Mouse (Mus musculus) spleen, adult 12 weeks (tissue): ENCODE results near the gene Sbp.
"Not testable (repeated sequence)": the region's sequence is repeated elsewhere in the genome, so short reads cannot be mapped to it uniquely, and the experiment has no call there.

Experiments used
- DNase-seq: peaks from one replicate; pipeline ENCODE4 v3.0.0; 2022; ENCODE audit warnings: low spot score

The Sbp gene

DNA sequence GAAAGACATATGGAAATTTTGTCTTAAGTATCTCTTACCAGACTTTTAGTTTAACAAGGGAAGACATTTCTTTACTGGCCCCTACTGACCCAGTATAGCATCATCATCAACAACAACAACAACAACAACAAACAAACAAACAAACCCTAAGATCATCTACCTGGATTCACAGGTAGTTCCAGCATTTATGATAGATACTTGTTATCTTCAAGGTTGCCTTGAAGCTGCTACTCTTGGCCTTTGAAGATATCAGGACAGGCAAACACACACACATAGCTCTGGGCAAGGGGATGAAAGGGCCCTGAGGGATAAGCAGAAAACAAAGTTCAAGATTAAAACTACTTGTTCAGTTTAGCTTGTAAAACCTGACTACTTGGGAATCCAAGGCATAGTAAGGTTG lies at the start of gene Sbp:
Sbp (plus strand) TSS at position 301 of the 400 bp plus-strand sequence.
- DNase-seq, result no peak

DNA sequence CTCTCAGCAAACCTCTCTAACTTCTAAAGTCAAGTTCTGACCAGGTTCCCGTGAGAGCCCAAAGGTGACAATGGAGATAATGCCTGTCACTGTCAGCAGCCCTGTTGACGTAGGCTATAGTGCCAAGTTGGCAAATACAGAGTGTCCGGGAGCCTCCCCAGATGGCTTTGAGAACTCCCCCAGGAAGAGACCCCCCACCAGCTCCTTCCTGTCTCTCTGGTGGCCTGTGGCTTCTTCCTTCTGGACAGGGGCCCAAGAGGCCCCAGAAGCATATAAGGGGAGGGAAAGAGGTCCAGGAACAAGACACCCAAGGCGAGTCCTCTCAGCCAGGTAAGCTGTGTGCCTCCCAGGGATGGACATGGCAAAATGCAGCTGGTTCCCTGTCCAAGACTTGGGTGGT lies 24.3 kb upstream of the Sbp start, which contains the start of gene Dcpp3:
Dcpp3 (plus strand) TSS at position 301 of the 400 bp plus-strand sequence.
- DNase-seq, result not testable (repeated sequence)

DNA sequence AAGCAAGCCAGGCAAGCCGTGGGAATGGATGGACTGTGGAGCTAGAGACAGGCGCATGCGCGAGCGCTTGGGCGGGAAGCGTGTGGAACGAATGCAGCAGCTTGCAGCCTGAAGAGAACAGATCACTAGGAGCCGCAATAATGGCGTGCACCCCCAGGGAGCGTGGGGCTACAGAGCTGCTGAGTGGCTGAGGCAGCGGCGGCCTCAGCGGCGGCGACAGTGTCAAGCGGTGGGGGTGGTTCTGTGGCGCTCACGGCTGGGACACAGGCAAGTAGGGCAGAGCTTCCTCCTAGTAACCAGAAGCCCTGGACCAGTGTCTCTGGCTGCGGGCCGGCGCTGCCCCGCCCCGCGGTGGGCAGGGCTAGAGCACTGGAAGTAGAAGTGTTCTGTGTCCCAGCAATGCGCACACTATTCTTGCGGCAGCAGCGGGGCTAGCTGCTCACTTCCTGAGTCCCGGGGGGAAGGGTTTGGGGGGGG lies 16.9 kb upstream of the Sbp start:
- peak; percentile 75 for DNase-seq

DNA sequence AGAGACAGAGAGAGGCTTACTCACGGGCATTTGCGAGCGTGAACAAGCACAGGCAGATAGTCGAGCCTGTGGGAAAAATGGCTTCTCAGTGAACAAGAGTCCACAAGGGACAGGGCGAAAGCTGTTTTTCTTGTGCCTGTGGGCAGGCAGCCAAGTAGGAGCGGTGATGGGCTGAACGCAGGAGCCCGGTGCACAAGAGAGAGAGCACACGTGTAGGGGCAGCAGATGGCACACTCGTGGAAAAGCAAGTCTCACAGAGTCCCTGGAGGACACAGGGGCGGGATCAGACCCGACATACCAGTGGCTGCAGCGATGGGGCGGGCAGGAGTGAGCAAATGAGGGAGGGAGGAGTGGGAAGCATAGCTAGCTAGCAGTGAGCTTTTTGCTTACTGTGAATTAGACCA lies 16.4 kb upstream of the Sbp start:
- peak; percentile 22 for DNase-seq

DNA sequence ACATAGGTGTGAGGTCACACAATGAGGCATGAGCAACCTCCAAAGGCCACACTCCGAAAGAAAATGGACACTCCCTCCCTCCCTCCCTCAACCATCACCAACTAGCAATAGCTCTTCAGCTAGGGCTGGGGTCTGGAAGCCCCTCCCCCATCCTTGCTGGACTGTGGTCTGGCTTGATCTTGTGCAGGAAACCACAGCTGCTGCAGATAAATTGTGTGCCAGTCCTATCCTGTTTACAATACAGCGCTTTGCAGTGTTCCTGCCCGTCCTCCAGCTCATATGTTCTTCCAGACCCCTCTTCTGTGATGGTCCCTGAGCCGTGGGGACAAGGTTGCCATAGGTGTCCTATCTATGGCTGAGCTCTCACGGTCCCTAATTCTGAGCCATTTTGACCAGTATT lies 10.3 kb upstream of the Sbp start:
- DNase-seq, result no peak

DNA sequence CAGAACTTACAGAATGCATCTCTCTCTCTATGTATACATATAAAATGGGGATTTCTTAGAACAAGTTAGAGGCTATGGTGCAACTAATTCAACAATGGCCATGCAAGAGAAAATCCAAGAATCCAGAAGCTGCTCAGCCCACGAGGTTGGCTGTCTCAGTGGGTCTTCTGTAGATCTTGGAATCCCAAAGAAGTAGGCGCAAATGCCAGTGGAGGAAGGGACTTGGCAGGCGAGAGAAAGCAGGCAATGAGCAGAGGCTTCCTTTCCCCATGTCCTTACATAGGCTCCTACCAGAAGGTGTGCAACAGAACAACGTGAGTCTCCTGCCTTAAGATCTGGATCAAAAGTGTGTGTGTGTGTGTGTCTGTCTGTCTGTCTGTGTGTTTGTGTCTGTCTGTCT lies 6.0 kb downstream of the Sbp start:
- not testable (repeated sequence) for DNase-seq

DNA sequence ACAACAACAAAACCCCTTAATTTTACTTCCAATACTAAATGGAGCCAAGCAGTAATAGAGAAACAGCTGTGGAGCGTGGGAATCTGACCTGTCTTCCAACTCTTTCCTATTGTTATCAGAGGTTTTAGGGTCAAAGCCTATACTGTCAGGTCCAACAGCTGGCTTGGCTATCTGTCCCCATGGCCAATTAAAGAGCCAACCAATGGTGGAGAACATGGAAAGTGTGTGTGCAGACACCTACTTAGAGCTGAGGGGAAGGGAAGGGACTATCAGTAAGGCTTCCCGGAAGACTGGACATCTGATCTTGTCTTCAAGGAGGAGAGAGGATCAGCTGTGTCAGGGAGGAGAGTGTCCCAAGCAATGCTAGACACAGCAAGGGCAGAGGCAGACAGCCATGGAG lies 7.6 kb downstream of the Sbp start:
- no peak for DNase-seq

DNA sequence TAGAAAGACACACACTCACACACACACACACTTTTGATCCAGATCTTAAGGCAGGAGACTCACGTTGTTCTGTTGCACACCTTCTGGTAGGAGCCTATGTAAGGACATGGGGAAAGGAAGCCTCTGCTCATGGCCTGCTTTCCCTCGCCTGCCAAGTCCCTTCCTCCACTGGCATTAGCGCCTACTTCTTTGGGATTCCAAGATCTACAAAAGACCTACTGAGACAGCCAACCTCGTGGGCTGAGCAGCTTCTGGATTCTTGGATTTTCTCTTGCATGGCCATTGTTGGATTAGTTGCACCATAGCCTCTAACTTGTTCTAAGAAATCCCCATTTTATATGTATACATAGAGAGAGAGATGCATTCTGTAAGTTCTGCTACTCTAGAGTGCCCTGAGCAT lies 9.4 kb downstream of the Sbp start:
- not testable (repeated sequence) for DNase-seq

DNA sequence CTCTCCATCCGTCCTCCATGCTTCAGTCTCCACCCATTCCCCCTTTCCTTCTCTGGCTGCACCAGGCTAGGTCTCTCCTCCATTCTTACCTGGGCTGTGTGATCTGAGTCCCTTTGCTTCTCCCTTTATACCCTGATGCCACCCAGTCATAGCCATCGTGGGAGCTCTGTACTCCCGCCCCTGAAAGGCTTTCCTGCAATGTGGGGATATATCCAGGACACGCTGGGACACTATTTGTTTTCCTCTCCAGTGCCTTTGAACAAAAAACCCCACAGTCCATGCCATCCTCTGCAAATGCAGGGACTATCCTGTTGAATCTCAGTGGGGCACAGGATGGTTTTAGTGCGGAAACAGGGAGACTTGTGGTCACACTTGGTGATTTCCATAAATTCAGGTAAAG lies 13.7 kb downstream of the Sbp start, which contains the start of gene Sbpl:
Sbpl (minus strand) TSS at position 101 of the 400 bp plus-strand sequence.
- DNase-seq, result no peak

DNA sequence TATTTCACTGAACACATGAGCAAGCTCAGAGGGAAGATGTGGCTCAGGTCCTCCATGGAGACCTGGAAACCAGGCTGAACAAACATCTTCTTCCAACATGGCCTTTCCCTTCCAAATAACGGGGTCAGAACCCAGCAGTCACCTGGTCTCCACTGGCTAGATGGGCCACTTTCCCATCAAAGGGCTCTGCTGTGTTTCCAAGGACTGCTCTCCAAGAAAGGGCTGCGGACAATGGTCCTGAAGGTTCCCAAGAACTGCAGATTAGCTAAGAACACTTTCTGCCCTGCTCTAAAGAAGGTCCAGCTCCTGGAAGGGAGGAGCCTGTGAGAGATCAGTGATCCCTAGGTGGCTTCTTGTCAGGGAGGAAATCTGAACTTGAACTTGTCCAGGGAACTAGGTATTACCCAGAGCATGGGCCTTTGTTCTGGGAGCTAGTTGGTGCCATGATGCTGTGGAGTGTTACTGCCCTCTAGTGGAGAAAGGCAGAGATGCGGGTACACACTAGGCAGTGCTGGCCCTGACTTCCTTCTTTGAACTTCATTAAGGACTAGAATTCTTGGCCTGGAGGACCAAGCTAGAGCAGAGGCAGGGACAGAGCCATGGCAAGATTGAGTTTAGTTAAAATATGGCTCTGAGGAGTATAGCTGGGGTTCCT lies 18.7 kb downstream of the Sbp start:
- DNase-seq, result peak; percentile 36

DNA sequence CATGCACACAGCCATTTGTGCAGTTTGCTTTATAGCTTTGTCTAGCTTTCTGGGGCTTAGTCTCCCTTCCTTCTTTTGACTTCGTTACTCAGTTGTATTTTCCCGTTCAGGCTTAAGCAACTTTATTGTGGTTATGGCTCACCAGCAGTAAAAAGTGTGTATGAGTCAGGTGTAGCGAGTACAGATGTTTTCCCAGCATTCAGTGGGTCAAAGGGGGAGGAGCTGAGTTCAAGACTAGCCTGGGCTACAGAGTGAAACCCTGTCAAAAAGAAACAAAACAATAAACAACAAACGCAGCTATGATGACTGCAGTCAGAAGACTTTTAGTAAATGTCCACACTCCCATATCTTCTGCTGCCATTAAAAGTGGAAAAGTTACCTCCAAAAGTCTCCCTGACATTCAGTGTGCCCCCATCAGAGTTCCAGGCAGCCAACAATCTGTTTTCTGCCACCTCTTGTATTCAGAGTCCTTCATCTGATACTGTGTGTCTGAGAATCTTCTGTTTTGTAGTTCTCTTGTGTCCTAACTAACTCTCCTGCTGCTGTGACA lies 20.2 kb downstream of the Sbp start:
- DNase-seq, result no peak

DNA sequence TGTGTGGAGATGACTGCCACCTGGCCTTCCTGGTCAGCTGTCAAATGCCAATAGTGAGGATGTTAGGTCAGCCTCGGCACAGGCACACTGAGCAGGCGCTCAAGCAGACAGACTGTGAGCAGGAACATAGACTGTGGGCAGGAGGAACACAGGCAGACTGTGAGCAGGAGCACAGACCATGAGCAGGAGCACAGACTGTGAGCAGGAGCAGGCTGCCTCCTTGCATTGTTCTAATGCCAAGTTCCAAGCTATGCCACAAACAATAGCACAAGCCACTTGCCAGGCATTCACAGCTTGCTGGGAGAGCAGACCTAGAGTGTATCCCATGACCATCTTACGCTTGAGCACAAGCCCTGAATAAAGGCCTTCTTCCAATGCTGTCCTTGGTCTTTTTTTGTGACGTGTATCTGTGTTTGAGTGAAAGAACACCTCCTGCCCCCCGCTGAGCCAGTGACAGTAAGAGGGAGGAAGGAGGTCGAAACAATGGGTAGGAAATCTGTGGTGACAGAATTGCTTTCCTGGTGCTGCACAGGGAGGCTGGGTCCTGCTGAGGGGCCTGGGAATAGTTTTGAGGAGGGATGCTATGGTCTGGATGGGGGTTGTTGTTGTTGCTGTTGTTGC lies 24.4 kb downstream of the Sbp start:
- no peak for DNase-seq

DNA sequence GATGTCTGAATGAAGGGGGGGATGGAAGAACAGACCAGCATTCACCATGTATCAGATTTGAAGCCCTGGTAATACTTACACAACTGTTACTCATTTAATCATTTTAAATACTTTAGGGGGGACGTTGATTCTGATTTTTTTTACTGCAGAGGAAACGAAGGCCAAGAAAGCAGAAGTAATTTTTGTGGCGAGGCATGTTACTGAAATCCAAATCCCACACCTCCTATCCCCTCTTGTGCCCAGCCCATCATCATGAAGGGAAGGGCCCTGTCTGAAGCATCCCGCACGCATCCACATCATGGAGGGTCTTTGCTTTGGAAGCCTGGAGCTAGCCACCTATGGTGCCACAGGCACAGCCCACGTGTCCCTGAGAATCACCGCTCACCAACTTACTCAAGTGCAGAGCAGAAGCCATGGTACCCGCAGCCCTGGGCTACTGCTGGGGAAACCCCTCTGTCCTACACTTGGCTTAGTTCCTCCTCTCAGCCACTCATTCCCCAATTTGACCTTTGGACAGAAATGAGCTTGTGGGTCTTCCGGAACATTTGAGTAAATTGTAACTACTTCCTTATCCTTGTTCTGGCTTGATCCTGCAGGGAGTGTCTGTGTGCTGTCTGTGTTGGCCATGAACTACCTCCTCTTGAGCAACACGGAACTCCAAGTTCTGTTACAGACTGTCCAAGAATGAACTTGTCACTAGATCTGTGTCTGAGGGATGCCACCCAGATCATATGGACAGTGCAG lies 25.4 kb downstream of the Sbp start:
- no peak for DNase-seq

DNA sequence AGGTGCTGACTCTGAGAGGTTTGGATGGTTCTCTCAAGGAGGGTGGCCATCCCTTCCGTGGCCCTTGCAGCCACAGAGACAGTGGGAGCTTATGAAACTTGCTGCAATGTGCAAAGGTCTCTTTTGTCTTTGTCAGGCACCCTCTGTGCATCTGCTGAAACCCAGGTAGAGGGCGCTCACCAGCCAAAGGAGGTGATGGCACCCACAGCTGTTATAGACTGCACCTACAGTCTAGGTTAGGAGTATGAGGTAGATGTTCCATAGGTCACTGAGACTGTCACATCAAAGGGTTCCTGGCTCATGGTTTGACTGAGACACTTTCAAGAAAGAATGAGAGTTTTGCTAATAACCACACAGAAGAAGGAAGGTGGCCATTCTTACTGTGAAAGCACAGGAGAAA lies 27.3 kb downstream of the Sbp start:
- no peak for DNase-seq

DNA sequence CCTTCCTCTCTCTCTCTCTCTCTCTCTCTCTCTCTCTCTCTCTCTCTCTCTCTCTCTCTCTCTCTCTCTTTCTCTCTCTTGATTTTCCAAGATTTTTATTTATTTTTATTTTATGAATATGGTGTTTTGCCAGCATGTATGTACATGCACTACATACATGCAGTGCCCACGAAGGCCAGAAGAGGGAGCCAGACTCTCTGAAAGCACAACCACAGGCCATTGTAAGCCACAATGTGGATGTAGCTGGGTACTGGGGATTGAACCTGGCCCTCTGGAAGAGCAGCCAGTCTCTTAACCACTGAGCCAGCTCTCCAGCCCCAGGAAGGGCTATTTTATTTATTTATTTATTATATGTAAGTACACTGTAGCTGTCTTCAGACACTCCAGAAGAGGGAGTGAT lies 27.8 kb downstream of the Sbp start:
- DNase-seq, result peak; percentile 51

DNA sequence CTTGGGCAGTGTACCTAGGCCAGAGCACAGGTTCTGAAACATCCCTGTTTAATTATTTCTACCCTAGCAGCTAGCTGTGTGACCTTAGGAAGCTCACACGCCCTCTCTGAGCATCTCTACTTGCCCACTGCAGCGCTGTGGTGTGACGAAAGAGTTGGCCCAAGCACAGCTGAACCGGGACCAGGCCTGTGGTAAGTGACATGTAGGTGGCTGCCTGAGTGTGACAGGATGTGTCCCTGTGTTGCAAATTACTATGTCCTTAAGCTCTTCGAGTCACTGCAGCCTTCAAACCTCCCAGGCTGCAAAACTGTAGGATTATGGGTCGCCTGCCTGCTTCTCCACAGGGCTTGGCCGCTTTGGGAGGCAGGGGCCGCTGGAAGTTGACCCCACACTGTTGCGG lies 29.8 kb downstream of the Sbp start:
- DNase-seq, result no peak

DNA sequence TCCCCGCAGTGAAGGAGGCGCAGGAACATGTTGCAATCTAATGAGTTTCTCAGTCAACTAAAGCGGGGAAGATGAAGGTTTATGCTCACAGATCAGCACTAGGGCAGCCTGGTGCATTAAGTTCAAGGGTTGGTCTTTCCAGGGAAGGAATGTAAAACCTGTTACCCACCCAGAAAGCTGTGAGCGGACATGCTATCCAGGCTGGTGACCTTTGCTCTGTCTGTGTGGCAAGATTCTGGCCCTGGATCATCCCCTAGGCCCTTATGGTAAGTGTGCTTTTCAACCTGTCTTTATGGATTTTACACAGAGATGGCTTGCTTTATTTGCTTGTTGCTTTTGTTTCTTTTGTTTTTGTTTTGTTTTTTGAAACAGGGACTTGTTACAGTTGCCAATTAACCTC lies 35.2 kb downstream of the Sbp start:
- DNase-seq, result no peak

DNA sequence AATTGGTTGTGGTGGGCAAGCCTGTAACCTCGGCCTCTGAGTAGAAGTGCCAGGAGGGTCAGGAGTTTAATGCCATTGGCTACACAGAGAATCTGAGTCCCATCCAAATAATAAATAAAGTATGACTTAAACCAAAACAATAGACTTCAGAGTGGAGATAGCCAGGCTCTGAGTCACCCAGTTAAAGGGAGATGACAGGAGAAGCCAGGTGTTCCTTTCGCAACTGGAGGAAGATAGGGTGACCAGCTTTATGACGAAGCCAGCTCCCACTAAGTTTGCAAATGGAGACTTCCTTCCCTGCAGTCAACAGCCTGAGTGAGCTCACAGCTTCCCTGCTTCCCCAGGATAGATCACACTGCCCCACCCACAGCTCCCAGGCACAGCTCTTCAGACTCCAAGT lies 38.0 kb downstream of the Sbp start:
- DNase-seq, result no peak

DNA sequence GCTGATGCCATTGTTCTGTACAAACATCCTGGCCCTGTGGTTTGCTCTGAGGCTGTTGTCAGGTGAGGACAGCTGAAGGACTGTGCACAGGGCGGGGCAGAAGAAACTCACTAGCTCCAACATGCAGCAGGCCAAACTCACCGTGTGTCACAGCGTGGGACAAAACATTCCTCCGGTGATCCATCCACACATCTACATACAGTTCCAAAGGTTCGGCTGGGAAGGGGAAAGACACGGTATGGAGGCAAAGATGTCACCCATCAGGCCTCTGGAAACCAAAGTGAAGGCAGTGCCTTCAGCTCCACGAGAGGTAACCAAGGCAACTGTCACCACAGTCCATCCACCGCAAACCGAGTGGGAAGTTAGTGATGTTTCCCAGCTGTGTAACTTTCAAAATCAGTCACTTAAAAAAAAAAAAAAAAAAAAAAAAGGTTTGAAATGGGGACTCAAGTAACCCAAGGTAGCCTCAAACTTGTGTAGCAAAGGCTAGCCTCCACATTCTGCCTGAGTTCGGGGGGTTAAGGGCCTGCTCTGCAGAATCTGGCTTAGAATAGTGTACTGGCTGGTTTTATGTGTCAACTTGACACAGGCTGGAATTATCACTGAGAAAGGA lies 38.9 kb downstream of the Sbp start, which contains the start of gene Prss30:
Prss30 (minus strand) TSS at position 270 of the 613 bp plus-strand sequence.
- DNase-seq, result no peak

DNA sequence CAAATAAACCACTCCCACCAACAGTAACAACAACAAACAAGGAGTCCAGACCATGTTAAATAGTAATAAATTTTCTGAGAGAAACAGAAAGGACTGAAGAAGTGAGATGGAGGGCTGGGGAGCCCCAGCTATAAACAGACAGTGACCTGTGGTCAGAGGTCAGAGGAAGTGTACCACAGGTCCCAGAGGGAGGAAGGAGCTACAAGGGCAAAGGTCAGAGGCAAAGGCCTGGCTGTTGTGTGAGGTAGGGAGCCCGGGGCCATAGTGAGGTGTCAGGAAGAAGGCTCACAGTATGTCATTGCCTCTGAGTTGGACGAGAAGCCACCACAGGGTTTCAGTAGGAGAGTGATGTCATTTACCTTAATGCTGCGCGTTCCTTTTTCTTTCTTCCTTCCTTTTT lies 41.4 kb downstream of the Sbp start:
- no peak for DNase-seq

DNA sequence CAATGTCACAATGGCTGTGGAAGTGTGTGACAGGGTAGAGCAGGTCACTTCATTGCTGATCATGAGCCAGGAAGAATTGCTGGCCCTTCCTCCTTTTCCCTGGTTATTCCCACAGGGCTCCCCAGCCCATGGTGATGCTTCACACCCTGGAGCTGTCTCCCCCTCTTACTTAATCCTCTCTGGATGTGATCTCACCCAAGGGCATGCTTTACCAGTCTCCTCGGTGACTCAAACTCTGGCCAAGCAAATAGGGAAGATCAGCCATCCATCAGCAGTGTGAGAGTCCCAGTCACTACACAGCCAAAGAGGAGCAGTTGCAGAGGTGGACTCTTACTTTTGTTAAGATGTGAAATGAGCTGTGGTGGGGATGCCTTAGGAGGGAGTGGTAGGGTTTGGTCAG lies 43.5 kb downstream of the Sbp start:
- no peak for DNase-seq

DNA sequence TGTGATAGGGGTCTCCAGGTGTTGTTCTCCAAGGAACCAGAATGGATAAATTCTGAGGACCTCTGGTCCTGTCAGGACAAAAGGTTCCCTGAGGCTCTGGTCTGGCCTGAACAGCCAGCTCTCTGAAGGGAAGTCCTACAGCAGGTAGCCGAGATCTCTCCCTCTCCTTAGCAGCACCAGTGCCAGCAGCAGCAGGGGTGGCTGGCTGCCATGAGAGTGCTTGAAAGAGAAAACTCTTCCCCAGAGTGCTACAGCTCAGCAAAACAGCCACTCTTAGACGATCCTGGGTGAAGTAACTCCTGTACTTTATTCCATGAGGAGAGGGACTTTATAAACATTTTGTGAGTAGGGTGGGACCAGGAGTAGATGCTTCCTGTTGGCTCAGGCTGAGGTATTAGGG lies 48.3 kb downstream of the Sbp start:
- no peak for DNase-seq
